In the genomic region with DNA sequence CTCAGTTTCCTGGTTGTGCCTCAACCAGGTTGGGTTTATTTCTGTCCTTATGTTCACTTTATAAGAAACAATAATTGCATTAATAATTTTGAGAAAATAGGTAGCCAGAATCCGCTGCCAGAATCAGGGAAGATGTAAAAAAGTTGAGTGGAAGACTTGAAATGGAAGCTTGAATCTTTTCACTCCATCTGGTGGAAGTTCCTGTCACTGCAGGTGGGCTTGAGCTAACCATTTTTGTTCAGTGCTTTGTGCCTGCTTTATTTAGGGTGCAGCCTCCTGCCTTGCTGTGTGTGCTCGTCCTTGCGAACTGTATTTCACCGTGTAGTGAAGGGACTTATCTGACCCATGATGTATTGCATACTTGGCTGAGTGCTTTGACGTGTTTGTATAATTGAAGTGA, we compare ENCODE assay signal across 14 mouse cellular contexts. TPM values are rescaled to one million over a fixed set of nuclear protein-coding genes. Genes with fewer than 3 reads are reported as not detected.
DNase-seq lines count a peak whose midpoint lies in the region; ATAC-seq and TF ChIP-seq lines count a peak whose summit lies in the region.
"Had no signal": no experiment of that assay in that cellular context is flagged by ENCODE, and none has a peak within 500 bp of the region (broad histone marks: within the 10 kb centered on the region; RNA-seq: fewer than 3 reads in every experiment).

No protein-coding gene starts in this region.

- TF ChIP-seq CTCF in intestine, postnatal 0 days (IDR thresholded peaks at IDR 0.05; ENCODE audit: low read depth): peak; percentile 50
- TF ChIP-seq CTCF in cortical plate, adult 2 months (IDR thresholded peaks at IDR 0.05; ENCODE audit: extremely low read depth, insufficient read depth, low read length): 0 out of 2 replicates have a peak, but pooled peaks have one; percentile 20

- peaks cover 40% of the 10 kb centered on the region for H3K36me3 ChIP-seq in intestine, postnatal 0 days (ENCODE audit: control insufficient read depth, insufficient read depth)
- peaks cover 26% of the 10 kb centered on the region; the same call in 1 of the 2 replicates for H3K36me3 ChIP-seq in intestine, embryonic 15.5 days
- peaks cover 62% of the 10 kb centered on the region for H3K36me3 ChIP-seq in midbrain, embryonic 14.5 days (ENCODE audit: control insufficient read depth, insufficient read depth, low read length)
- H3K36me3 ChIP-seq in midbrain, embryonic 15.5 days (replicated peaks): peaks cover 22% of the 10 kb centered on the region

- H3K9me3 ChIP-seq in intestine, postnatal 0 days (ENCODE audit: control insufficient read depth): no peaks in the 10 kb centered on the region
- no peaks in the 10 kb centered on the region for H3K9me3 ChIP-seq in intestine, embryonic 15.5 days
- H3K9me3 ChIP-seq in midbrain, embryonic 14.5 days (ENCODE audit: control insufficient read depth, low read length): no peaks in the 10 kb centered on the region
- H3K9me3 ChIP-seq in midbrain, embryonic 15.5 days: no peaks in the 10 kb centered on the region
- H3K9me3 ChIP-seq: limb, embryonic 10.5 days; liver, embryonic 15.5 days; megakaryocyte, embryonic 14.5 days had no signal

- 76% methylated on average over 5 of the region's 5 CpGs for WGBS in intestine, postnatal 0 days
- WGBS in intestine, embryonic 15.5 days: 79% methylated on average over 5 of the region's 5 CpGs
- WGBS in midbrain, embryonic 14.5 days: 82% methylated on average over 5 of the region's 5 CpGs
- 80% methylated on average over 5 of the region's 5 CpGs for WGBS in midbrain, embryonic 15.5 days

- ATAC-seq in intestine, postnatal 0 days: no peak
- ATAC-seq in intestine, embryonic 15.5 days: no peak
- ATAC-seq in midbrain, embryonic 14.5 days (ENCODE audit: low FRiP score, low TSS enrichment): no peak
- no peak for ATAC-seq in midbrain, embryonic 15.5 days (replicated peaks)
- no peak for ATAC-seq in megakaryocyte-erythroid progenitor cell, adult 5-6 weeks (replicated peaks; ENCODE audit: low FRiP score, low TSS enrichment, poor library complexity, severe bottlenecking)

- no peaks in the 10 kb centered on the region for H3K27me3 ChIP-seq in intestine, postnatal 0 days (replicated peaks; ENCODE audit: control insufficient read depth, insufficient read depth, low read length)
- no peaks in the 10 kb centered on the region for H3K27me3 ChIP-seq in intestine, embryonic 15.5 days (replicated peaks)
- no peaks in the 10 kb centered on the region for H3K27me3 ChIP-seq in midbrain, embryonic 14.5 days (ENCODE audit: control insufficient read depth, insufficient read depth, low read length)
- no peaks in the 10 kb centered on the region for H3K27me3 ChIP-seq in midbrain, embryonic 15.5 days (replicated peaks)
- H3K27me3 ChIP-seq: liver, embryonic 15.5 days; megakaryocyte, embryonic 14.5 days had no signal

- H3K4me2 ChIP-seq in intestine, postnatal 0 days (replicated peaks; ENCODE audit: low read depth): no peak overlapping the region
- no peak overlapping the region for H3K4me2 ChIP-seq in intestine, embryonic 15.5 days (replicated peaks)
- H3K4me2 ChIP-seq in midbrain, embryonic 14.5 days (ENCODE audit: low read length): no peak overlapping the region
- no peak overlapping the region for H3K4me2 ChIP-seq in midbrain, embryonic 15.5 days
- H3K4me2 ChIP-seq: liver, embryonic 15.5 days had no signal

- DNase-seq in cerebellum, postnatal 10 days: peak; percentile 25 to 40
- no peak for DNase-seq in cerebellum, adult 11 months
- peak; percentile 60 for DNase-seq in midbrain, embryonic 14.5 days
- DNase-seq: heart, adult 18-20 months; kidney, adult 18-20 months; spleen, adult 18-20 months had no signal

- H3K9ac ChIP-seq in intestine, postnatal 0 days (ENCODE audit: low read depth, low read length): no peak overlapping the region
- no peak overlapping the region for H3K9ac ChIP-seq in intestine, embryonic 15.5 days
- no peak overlapping the region for H3K9ac ChIP-seq in midbrain, embryonic 14.5 days (replicated peaks; ENCODE audit: low read length)
- no peak overlapping the region for H3K9ac ChIP-seq in midbrain, embryonic 15.5 days
- H3K9ac ChIP-seq: liver, embryonic 15.5 days had no signal

- no peak for TF ChIP-seq POLR2A in cortical plate, adult 2 months (IDR thresholded peaks at IDR 0.05; ENCODE audit: extremely low read depth, insufficient read depth, low read length)

- no peak overlapping the region for H3K4me3 ChIP-seq in intestine, postnatal 0 days (ENCODE audit: low read depth, low read length)
- no peak overlapping the region for H3K4me3 ChIP-seq in intestine, embryonic 15.5 days (replicated peaks)
- no peak overlapping the region for H3K4me3 ChIP-seq in midbrain, embryonic 14.5 days (replicated peaks; ENCODE audit: low read depth, low read length)
- no peak overlapping the region for H3K4me3 ChIP-seq in midbrain, embryonic 15.5 days
- no peak overlapping the region for H3K4me3 ChIP-seq in cortical plate, adult 2 months (ENCODE audit: insufficient read depth, low read length)
- H3K4me3 ChIP-seq: limb, embryonic 10.5 days; liver, embryonic 15.5 days; megakaryocyte, embryonic 14.5 days had no signal

- peaks cover 4% of the 10 kb centered on the region; the same call in 1 of the 2 replicates for H3K4me1 ChIP-seq in intestine, postnatal 0 days (replicated peaks; ENCODE audit: control insufficient read depth, insufficient read depth, low read length)
- H3K4me1 ChIP-seq in intestine, embryonic 15.5 days (replicated peaks): peaks cover 2% of the 10 kb centered on the region; the same call in 1 of the 2 replicates
- H3K4me1 ChIP-seq in midbrain, embryonic 14.5 days (ENCODE audit: control insufficient read depth, insufficient read depth, low read length): no peaks in the 10 kb centered on the region
- H3K4me1 ChIP-seq in midbrain, embryonic 15.5 days: peaks cover 3% of the 10 kb centered on the region; the same call in 1 of the 2 replicates
- peaks cover 2% of the 10 kb centered on the region; the same call in 1 of the 2 replicates for H3K4me1 ChIP-seq in cortical plate, adult 2 months (ENCODE audit: control insufficient read depth, insufficient read depth, low read length)
- H3K4me1 ChIP-seq: limb, embryonic 10.5 days had no signal

- H3K27ac ChIP-seq in intestine, postnatal 0 days (ENCODE audit: low read depth, low read length): no peak overlapping the region
- no peak overlapping the region for H3K27ac ChIP-seq in intestine, embryonic 15.5 days
- H3K27ac ChIP-seq in midbrain, embryonic 14.5 days (replicated peaks; ENCODE audit: low read depth, low read length): no peak overlapping the region
- no peak overlapping the region for H3K27ac ChIP-seq in midbrain, embryonic 15.5 days
- no peak overlapping the region for H3K27ac ChIP-seq in cortical plate, adult 2 months (ENCODE audit: insufficient read depth, low read length)
- H3K27ac ChIP-seq: limb, embryonic 10.5 days; liver, embryonic 15.5 days had no signal

RNA-seq across cellular contexts. Expression of gene Pitpnb, which starts 30.0 kb away (rescaled TPM):
- polyA plus RNA-seq in intestine, postnatal 0 days (2015; fragmentation: Nextera tagmentation; extraction: Ambion mirVana): 42.9 and 44.0 TPM in 2 replicates
- polyA plus RNA-seq in intestine, embryonic 15.5 days (2015; fragmentation: Nextera tagmentation; extraction: Ambion mirVana): 93.6 and 94.2 TPM in 2 replicates
- 77.6 and 104 TPM in 2 replicates for polyA plus RNA-seq in midbrain, embryonic 14.5 days (2014; fragmentation: Nextera tagmentation; extraction: Ambion mirVana)
- 98.0 and 102 TPM in 2 replicates for polyA plus RNA-seq in midbrain, embryonic 15.5 days (2015; fragmentation: Nextera tagmentation; extraction: Ambion mirVana)
- polyA plus RNA-seq in cortical plate, adult 2 months (2012; rRNA removed): 67.7 and 71.4 TPM in 2 replicates
- total RNA-seq in megakaryocyte-erythroid progenitor cell, adult 5-6 weeks (2014; fragmentation: Nextera tagmentation): 53.8 and 59.5 TPM in 2 replicates
- total RNA-seq in megakaryocyte-erythroid progenitor cell, adult 5-6 weeks (2017): 24.2 TPM in 2 replicates

RNA-seq across cellular contexts. Expression of gene Mn1, which starts 56.6 kb away (rescaled TPM):
- polyA plus RNA-seq in intestine, postnatal 0 days (2015; fragmentation: Nextera tagmentation; extraction: Ambion mirVana): 2.8 and 3.1 TPM in 2 replicates
- 8.0 and 8.7 TPM in 2 replicates for polyA plus RNA-seq in intestine, embryonic 15.5 days (2015; fragmentation: Nextera tagmentation; extraction: Ambion mirVana)
- 51.7 and 69.2 TPM in 2 replicates for polyA plus RNA-seq in midbrain, embryonic 14.5 days (2014; fragmentation: Nextera tagmentation; extraction: Ambion mirVana)
- polyA plus RNA-seq in midbrain, embryonic 15.5 days (2015; fragmentation: Nextera tagmentation; extraction: Ambion mirVana): 60.1 and 64.8 TPM in 2 replicates
- 12.8 and 14.8 TPM in 2 replicates for polyA plus RNA-seq in cortical plate, adult 2 months (2012; rRNA removed)
- total RNA-seq in megakaryocyte-erythroid progenitor cell, adult 5-6 weeks (2014; fragmentation: Nextera tagmentation): 0.25 and 0.66 TPM in 2 replicates
- total RNA-seq in megakaryocyte-erythroid progenitor cell, adult 5-6 weeks (2017): 0.72 and 0.94 TPM in 2 replicates
